Mouse (Mus musculus) brain, embryonic 14.5 days (tissue): ENCODE results near the gene Fcgr2b.

ENCODE experiments used
- CTCF ChIP-seq: fragments of 200-500 bp; IDR thresholded peaks from 2 replicates; pipeline ENCODE4 v1.5.1; 2012; ENCODE audit warnings: inconsistent platforms, mild to moderate bottlenecking, moderate library complexity, borderline replicate concordance; ENCODE audit not compliant: insufficient read depth, insufficient read length; ENCODE audit errors: extremely low read depth
- POLR2A ChIP-seq: fragments of 200-500 bp; IDR thresholded peaks from 2 replicates; pipeline ENCODE4 v1.6.1; 2012; ENCODE audit warnings: mild to moderate bottlenecking, inconsistent platforms, borderline replicate concordance; ENCODE audit not compliant: poor library complexity, insufficient read depth, insufficient read length, severe bottlenecking; ENCODE audit errors: extremely low read depth

DNA sequence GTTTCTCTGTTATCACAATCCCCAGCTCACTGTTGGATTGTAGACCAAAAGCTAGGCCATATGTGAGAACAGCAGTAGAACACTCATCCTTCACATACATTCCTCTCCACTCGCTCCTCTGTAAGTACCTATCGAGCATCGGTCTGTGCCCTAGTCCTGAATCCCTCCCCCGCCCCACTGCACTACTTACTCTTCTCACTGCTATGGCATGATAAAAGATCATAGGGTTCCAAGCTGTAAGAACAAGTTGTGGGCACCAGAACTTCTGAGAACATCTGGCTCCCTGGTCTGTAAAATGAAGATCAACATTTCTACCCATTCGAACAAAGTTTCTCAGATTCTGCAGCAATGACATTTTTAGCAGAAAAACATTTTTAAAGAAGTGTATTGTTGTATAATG is at the start of gene Fcgr2b:
- TF ChIP-seq CTCF: no peak
- no peak for TF ChIP-seq POLR2A
